Mouse (Mus musculus) ovary, postnatal 36 days (tissue): ENCODE measurements around the gene Rbm39.
"Not testable (repeated sequence)": the region's sequence is repeated elsewhere in the genome, so short reads cannot be mapped to it uniquely, and the experiment has no call there.

ENCODE experiments used
- DNase-seq: peaks from one replicate; pipeline ENCODE4 v3.0.0; 2022; ENCODE audit warnings: low spot score, mixed read lengths

Gene Rbm39

GRCm38 (mm10) chr2:156180094-156180821 lies at the start of gene Rbm39:
Rbm39 (minus strand) TSS chr2:156180238.
- peak; percentile 100 for DNase-seq

GRCm38 (mm10) chr2:156229171-156229570 lies 49.1 kb upstream of the Rbm39 start:
- DNase-seq = no peak

- no peak for DNase-seq
These were observed 47.7 kb upstream of the Rbm39 start for GRCm38 (mm10) chr2:156227689-156228088.

GRCm38 (mm10) chr2:156224043-156224442 lies 44.0 kb upstream of the Rbm39 start:
- DNase-seq = no peak

- DNase-seq = no peak
These were observed 42.1 kb upstream of the Rbm39 start for GRCm38 (mm10) chr2:156222100-156222499.

- no peak for DNase-seq
These were observed 37.7 kb upstream of the Rbm39 start for GRCm38 (mm10) chr2:156217786-156218185.

- DNase-seq = no peak
These were observed 23.9 kb upstream of the Rbm39 start for GRCm38 (mm10) chr2:156203917-156204316.

GRCm38 (mm10) chr2:156202848-156203437 lies 22.9 kb upstream of the Rbm39 start:
- no peak for DNase-seq

GRCm38 (mm10) chr2:156201486-156201885 lies 21.4 kb upstream of the Rbm39 start:
- DNase-seq = no peak

GRCm38 (mm10) chr2:156199944-156200343 lies 19.9 kb upstream of the Rbm39 start:
- no peak for DNase-seq

- DNase-seq = no peak
These were observed 17.3 kb upstream of the Rbm39 start for GRCm38 (mm10) chr2:156197129-156197911.

- DNase-seq = peak; percentile 99
These were observed 16.5 kb upstream of the Rbm39 start, which contains the start of gene Phf20 for GRCm38 (mm10) chr2:156196302-156197128. Phf20 (plus strand) TSS chr2:156196466.

- DNase-seq = no peak
These were observed 14.5 kb upstream of the Rbm39 start for GRCm38 (mm10) chr2:156194571-156194970.

GRCm38 (mm10) chr2:156193066-156193862 lies 13.2 kb upstream of the Rbm39 start:
- DNase-seq = no peak

- no peak for DNase-seq
These were observed 12.0 kb upstream of the Rbm39 start for GRCm38 (mm10) chr2:156192068-156192467.

- DNase-seq = no peak
These were observed 11.5 kb upstream of the Rbm39 start for GRCm38 (mm10) chr2:156191540-156191939.

- no peak for DNase-seq
These were observed 10.2 kb upstream of the Rbm39 start for GRCm38 (mm10) chr2:156190004-156190896.

- not testable (repeated sequence) for DNase-seq
These were observed 9.2 kb upstream of the Rbm39 start for GRCm38 (mm10) chr2:156189241-156189640.

GRCm38 (mm10) chr2:156181592-156181991 lies 1.6 kb upstream of the Rbm39 start:
- DNase-seq = no peak
